Mouse (Mus musculus) forelimb bud, embryonic 11.5 days (tissue): Measurements from ENCODE around the gene Ncmap.

Source experiments
- DNase-seq: peaks from one replicate; pipeline ENCODE4 v3.0.0-alpha.2; 2012; ENCODE audit warnings: low read depth, low spot score

Gene Ncmap

GRCm38 (mm10) chr4:135353066-135353793 is 44.8 kb downstream of the Ncmap start, which contains the start of gene Srrm1:
TSS of gene Srrm1 (minus strand) at chr4:135353321.
- DNase-seq: peak; percentile 99

- DNase-seq: peak; percentile 13
Measured at GRCm38 (mm10) chr4:135352326-135353065, 45.5 kb downstream of the Ncmap start.

- no peak for DNase-seq
Measured at GRCm38 (mm10) chr4:135337376-135337942, 60.6 kb downstream of the Ncmap start.

GRCm38 (mm10) chr4:135336023-135336357 is 62.0 kb downstream of the Ncmap start:
- no peak for DNase-seq

GRCm38 (mm10) chr4:135335327-135336022 is 62.6 kb downstream of the Ncmap start:
- no peak for DNase-seq

GRCm38 (mm10) chr4:135326469-135326868 is 71.6 kb downstream of the Ncmap start:
- DNase-seq: no peak

GRCm38 (mm10) chr4:135326046-135326445 is 72.0 kb downstream of the Ncmap start:
- no peak for DNase-seq

- DNase-seq: no peak
Measured at GRCm38 (mm10) chr4:135323021-135323420, 75.0 kb downstream of the Ncmap start.
